Mouse (Mus musculus) testis, postnatal 14 days (tissue): ENCODE measurements around the gene Dnajb4.
"Not testable (repeated sequence)": the region's sequence is repeated elsewhere in the genome, so short reads cannot be mapped to it uniquely, and the experiment has no call there.

Experiments used
- DNase-seq: peaks from one replicate; pipeline ENCODE4 v3.0.0; 2021; ENCODE audit warnings: low spot score

Dnajb4 gene

DNA sequence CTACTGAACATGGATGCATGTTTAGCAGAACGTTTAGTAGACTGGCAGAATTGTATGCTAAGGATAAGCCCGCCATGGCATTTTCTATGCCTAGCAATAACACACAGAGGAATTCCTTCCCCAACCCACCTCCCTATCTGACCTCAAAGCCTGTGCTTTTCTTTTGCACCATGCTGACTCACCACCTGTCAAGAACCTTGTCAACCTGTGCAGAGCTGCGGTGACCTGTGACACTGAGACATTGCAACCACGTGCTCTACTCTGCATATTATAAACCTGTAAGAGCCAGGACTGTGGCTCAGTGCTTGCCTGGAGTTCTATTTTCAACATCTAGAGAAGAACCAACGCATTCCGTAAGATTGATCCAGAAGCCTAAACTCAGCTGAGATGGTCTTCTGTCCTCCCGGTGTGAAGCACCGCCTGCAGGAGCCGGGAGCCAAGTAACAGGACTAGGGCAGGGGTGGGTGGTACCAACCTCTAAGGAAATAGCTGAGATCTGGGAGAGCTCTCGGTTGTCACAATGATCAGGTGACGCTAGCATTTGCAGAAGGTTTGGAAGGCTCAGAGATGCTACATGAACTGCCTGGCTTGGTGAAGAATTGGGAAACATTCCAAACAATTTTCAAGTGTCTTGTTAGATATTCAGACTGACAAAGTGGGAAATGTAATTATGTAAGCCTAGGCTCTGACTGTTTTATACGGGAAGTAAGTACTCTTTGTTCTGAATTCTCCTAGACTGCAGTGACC lies 62.8 kb downstream of the Dnajb4 start:
- no peak for DNase-seq

DNA sequence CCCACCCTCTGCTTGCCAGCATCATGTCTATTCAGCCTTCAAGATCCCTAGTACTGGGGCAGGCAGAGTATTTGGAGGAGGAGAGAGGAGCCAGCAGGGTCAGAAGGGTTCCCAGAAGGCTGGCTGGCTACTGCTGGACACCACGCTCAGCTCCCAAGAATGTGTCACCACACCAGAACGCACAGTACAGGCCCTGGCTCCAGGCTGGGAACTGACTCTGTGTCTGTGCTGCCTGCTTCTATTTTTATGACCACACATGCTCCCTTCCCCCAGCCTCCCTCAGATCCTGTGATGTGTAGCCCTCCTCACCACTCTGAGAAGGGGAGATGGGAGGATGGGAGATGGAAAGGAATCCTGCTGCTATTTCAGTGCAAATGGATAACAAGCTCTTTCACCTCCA lies 64.9 kb downstream of the Dnajb4 start:
- no peak for DNase-seq

DNA sequence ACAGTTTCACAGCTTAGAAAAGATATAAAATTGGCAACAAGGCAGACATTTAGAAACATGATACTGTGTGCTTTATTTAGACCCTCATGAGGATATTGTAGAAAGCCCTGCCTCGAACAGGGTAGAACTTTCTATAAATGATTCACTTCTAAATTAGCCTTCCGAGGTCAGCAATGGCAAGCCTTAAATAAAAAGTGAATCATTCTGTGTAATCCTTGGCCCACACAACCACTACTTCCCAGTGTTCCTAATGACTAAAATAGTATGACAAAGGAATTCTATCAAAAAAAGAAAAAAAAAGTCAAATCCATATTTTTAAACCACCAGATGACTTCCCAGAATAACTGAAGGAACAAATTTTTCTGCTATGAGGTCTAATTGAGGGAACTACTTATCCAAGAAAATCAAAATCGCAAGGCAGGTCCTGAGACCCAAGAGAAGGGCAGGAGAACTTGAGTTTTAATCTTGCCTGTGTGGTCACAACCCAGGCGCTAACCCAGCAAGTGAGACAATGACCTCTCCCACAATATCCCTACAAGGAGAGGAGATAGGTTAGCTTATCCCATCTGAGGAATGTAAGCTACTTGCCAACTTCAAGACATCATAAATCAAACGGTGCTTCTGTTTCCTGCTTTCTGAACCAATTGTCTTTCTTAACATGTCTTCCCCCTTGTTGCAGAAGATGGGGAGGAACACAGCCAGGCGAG lies 67.0 kb downstream of the Dnajb4 start:
- DNase-seq, result no peak

DNA sequence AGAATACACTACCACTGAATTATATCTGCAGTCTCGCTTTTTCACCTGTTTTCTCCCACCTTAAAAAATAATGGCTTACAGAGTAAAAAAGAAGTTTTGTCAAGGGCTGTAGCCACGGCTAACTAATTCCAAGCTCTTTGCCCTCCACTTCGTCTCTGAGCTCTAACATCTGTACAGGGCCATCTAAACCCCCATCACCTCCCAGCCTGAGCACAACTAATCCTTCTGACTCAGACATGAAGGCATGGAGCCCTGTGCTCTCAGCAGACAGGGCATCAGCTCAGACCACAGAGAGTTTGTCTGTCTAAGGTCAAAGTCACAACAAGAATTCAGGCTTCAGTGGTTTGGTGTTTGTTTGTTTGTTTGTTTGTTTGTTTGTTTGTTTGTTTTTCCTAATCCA lies 68.0 kb downstream of the Dnajb4 start:
- DNase-seq, result no peak

DNA sequence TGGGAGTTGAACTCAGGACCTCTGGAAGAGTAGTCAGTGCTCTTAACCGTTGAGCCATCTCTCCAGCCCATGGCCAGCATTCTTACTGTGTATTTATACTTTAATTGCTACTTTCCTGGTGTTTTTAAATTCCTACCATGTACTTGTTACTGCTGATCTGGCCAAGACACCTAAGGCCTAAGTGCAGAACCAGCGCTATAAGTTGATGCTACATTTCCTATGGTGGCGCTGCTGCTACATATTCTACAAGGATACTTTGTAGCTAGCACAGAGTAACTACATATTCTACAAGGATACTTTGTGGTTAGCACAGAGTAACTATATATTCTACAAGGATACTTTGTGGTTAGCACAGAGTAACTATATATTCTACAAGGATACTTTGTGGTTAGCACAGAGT lies 70.8 kb downstream of the Dnajb4 start:
- DNase-seq, result not testable (repeated sequence)

DNA sequence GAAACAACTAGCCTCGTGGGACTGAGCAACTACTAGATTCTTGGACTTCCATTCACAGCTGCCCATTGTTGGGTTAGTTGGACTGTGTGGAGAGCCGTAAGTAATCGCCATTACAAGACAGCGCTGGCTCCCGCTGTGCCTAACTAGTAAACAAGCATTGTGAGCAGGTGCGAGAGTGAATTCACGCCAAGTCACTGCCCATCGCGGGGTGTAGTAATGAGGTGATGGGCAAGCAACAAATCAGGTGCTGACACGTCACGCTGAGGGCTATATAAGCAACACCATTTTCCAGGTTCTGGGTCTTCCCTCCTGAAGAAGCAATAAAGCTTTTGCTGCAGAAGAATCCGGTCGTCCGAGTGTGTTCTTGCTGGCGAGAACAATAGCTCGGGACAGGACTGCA lies 74.0 kb downstream of the Dnajb4 start:
- DNase-seq, result not testable (repeated sequence)

DNA sequence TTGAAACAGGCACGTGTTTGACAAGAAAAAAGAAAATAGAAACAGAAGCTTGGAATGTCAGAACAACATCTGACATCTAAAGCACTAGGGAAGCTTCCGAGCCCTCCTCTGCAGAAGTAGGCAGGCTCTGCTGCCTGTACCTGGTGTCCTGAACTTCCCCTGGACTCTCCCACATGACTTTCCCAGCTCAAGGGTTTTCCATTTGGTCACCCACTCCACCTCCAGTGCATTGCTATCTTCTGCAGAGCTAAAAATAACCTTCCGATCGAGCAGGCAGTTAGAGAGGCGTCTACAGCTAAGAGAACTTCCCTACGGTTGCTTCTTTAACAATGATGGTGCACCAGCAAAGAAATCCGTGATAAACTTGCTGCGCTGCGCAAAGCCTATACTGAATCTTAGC lies 76.5 kb downstream of the Dnajb4 start:
- DNase-seq, result no peak

DNA sequence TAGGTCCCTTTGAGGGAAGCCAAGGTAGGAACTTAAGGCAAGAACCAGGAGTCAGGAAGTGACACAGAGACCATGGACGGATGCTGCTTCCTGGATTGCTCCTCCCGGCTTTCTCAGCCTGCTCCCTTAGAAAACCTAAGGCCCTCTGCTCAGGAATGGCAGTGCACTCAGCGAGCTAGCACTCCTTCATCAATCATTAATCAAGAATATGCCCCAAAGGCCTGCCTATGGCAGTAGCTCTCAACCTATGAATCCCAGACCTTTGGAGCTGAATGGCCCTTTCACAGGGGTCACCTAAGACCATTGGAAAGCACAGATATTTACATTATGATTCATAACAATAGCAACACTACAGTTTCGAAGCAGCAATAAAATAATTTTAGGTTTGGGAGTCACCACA lies 79.1 kb downstream of the Dnajb4 start:
- no peak for DNase-seq

DNA sequence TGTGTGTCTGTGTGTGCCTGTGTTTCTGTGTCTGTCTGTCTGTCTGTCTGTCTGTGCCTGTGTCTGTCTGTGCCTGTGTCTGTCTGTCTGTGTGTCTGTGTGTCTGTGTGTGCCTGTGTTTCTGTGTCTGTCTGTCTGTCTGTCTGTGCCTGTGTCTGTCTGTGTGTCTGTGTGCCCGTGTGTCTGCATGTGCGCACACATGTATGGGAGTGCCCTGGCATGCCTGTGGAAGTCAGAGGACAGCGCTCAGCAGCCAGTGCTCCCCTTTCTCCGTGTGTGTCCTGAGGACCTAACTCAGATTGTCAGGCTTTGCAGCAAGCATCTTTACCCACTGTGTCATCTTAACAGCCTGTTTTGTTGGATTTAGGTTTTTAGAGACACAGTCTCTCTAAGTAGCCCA lies 80.7 kb downstream of the Dnajb4 start:
- not testable (repeated sequence) for DNase-seq

DNA sequence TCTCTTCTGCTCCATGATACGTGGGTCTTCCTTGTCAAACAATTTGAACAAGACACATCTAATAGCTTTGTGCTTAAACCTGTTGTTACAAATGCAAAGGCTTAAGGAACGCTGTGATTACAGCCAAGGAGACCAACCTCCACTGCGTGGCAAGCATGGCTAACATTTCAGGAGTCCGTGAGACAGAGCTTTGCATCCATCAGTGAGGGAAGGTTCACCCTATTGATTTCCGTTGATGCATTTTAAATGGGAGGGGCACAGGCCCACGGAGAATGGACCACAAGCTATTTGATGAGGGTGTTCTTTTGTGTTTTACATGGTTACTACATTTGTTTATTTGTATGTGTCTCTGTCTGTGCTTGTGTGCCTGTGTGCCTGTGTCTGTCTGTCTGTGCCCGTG lies 81.5 kb downstream of the Dnajb4 start:
- no peak for DNase-seq
